Mouse (Mus musculus): ENCODE measurements at regions not wholly inside any gene's neighbourhood (a gene's known extent, or its start where the extent isn't known, plus 50 kb on each side); places are given as distances from the start of the nearest gene placed in this dataset.
"Not testable (repeated sequence)": the region's sequence is repeated elsewhere in the genome, so short reads cannot be mapped to it uniquely, and the experiment has no call there.

GRCm38 (mm10) chr15:90882349-90882748, 167.4 kb downstream of the Kif21a start:
- not testable (repeated sequence) for DNase-seq (ENCODE audit: low spot score)

GRCm38 (mm10) chr15:90869452-90869851, 180.3 kb downstream of the Kif21a start:
- no peak for DNase-seq (ENCODE audit: low spot score)

- DNase-seq (ENCODE audit: low spot score): not testable (repeated sequence)
Observed at GRCm38 (mm10) chr15:90853763-90854162, 174.5 kb upstream of the Cpne8 start.

DNA sequence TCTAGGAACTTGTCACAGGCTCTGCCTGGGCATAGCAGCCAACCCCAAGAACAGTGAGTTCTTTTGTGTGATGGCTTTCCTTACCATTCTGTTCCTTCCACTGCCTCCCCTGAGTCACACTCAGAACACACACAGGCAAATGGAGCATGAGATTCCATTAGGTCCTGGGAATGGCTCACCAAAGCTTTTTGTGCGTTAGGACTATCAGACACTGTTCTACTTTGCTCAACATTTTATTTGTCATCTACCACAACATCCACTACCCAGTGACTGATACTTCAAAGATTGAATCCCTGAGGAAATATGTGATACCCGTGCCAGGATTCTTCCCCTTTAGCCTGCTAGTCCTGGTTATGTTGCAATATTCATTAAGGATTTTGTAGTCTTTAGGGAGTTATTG, 172.8 kb upstream of the Cpne8 start:
- no peak for DNase-seq (ENCODE audit: low spot score)

GRCm38 (mm10) chr15:90841471-90841870, 162.2 kb upstream of the Cpne8 start:
- DNase-seq (ENCODE audit: low spot score): no peak

DNA sequence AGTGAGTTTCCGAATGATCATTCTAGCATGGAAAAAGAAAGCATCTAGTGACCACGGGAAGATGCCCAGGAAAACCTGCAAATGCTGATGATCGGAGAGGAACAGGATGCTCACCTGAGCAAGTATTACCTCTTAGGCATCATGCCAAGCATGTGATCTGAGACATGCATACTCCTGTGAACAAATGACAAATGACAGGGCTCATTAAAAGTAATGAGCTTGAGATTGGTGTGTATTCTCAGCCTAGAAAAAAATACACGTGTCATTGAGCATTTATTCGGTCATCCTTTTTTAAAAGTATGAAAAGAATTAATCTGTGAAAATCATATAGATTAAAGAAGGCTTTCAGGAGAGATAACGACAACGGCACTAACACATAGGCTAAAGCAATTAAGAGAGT, 156.4 kb upstream of the Cpne8 start:
- DNase-seq (ENCODE audit: low spot score): no peak

DNA sequence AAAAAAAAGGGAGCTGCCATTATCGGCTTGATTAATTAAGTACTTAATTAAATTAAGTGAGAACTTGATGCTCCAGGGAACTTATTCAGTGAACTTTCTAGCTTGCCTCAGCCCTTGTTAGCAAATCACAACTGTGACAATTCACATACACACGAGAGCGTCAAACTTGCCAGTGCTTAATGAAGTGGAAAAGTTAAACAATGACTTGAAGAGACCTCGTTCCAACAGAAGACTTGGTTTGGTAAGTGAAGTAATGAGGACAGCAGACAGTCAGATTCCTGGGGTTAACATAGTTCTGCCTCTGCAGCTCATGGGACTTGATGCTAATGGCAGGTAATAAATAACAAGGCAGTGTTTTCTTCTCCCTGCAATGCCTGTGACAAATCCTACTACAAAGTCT, 148.6 kb upstream of the Cpne8 start:
- DNase-seq (ENCODE audit: low spot score): no peak

DNA sequence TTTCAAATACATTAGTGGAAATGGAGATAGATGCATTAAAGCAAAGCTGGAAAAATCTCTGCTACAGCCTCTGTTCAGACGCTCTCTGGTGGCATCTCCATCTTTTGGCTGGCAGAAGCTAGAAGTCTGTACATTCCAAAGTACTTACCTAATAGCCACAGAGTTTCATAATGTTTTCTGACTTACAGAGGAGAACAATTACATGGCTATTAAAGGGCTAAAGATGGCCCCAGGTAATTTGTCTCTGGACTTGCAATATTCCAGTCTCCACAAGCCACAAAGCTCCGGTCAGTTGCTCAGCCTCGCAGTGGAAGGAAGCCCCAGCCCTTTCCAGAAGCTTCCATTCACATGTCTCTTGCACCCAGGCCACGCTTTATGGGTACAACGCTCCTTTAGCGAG, 143.1 kb upstream of the Cpne8 start:
- DNase-seq (ENCODE audit: low spot score): no peak

DNA sequence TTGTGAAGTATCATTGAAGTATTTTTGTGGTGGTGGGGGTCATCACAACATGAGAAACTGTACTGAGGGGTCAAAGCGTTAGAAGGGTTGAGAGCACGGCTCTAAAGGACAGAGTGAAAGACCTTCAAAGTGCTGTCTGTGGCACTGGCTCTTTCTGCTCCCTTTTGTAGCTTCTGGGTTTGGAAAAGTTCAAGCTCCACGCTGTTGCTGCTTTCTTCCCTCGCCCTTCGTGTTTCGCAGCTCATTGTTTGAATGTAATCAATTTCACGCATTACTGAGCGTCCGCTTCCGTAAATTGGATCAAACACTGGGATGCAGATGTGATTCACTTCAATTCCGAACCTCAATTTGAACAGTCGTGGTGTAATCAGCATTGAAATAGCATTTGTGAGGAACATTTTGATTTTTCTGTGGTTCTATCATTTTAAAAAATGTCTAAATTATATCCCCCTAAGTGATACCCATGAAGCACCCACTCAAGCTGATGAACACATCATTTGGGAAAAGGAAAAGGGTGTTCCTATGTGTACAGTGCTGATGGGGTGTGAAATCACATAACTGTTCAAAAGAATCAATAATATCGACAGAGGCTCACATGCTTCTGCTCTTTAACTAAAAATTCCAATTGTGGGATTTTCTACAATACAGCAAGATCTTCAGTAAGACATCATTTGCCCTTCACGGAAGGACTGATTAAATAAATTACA, 140.9 kb upstream of the Cpne8 start:
- DNase-seq (ENCODE audit: low spot score): no peak

DNA sequence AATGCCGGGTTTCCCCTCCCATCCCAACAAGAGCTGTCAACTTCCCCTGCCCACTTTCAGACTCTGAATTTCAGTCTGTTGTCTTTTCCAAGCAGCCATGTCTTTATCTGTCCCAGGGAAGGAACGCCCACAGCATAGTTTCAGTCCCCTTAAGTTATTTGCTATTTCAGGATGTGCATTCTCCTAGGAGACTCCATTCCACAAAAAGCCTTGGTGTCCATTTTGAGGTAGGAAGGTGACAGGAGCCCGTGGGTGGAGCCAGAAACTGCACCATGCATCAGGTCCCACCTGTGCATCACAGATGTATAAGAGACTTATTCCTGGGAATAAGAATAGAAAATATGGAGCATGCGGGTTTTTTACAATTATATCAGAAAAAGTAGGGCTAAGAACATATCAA, 138.9 kb upstream of the Cpne8 start:
- DNase-seq (ENCODE audit: low spot score): no peak

- no peak for DNase-seq (ENCODE audit: low spot score)
Observed at GRCm38 (mm10) chr15:90813907-90814306, 134.7 kb upstream of the Cpne8 start.

- no peak for DNase-seq (ENCODE audit: low spot score)
Observed at GRCm38 (mm10) chr15:90810341-90810740, 131.1 kb upstream of the Cpne8 start.

DNA sequence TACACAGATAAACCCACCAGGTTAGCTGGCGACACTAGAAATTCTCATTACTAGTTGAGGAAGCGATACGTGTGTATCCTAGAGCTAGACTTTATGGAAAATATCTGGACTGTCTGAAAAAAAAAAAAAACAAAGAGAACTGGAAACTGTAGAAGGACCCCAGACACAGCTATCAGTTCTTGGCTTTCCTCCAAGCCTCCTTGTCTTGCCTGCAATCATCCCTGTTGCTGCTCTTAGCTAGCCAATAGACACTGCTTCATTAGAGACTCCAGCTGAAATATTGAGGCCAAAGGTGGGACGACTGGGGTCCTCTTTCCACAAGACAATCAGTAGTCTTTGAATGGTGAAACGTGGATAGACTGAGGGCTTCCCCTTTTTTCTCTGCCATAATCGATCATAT, 129.0 kb upstream of the Cpne8 start:
- DNase-seq (ENCODE audit: low spot score): no peak

- DNase-seq (ENCODE audit: low spot score): no peak
Observed at GRCm38 (mm10) chr15:90798056-90798455, 118.8 kb upstream of the Cpne8 start.

DNA sequence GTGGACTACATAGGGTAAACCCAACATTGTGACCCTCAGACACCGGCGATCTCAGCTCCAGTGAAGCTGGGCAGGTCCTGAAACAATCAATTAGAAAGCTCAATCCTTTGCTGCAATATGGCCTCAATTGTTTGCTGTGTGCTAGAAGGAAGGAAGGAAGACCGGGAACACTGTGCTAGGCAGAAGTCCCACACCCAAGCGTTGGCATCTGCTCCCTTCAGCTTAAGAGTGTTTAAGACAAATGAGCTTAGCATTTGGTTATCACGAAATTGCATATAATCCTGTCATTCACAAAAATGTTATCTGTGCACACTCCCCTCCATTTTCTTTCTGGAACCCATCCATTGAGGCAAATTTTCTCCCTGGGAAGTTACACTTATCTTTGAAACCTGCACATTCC, 110.7 kb upstream of the Cpne8 start:
- DNase-seq (ENCODE audit: low spot score): no peak

- peak; percentile 6 for DNase-seq (ENCODE audit: low spot score)
Observed at GRCm38 (mm10) chr15:90784741-90785140, 105.5 kb upstream of the Cpne8 start.

DNA sequence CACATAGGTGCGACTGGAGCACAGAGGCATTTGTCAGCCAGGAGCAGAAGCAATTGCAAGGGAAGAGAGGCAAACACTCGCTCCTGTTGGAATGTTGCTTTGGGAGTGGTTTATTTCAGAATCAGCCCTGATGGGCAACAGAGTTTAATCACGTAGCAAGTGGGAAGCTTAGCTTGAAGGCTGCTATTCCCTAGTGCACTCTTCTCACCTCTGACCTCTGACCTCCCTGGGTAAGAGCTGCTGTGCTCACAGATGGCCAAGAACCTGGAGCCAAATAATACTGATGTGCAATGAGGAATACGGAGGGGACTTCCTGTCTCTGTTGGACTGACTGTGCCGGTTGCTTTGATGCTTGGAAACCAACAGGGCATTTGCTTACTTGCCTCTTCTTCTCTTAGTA, 88.3 kb upstream of the Cpne8 start:
- no peak for DNase-seq (ENCODE audit: low spot score)

DNA sequence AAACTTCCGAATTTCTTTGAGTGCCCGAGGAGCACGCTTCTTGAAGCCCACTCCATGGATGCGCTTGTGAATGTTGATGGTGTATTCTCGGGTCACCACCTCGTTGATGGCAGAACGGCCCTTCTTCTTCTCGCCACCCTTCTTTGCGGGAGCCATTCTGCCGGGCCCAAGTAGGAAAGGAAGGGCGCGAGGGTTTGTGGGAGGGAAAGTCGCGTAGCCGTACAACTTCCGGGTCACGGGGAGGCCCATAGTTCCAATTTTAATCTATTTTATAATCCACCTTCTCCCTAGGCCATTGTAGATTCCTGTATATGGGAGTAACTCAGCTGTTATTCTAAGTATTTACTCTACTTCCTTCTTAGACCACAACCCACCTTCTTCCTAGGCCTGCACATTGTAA, 85.3 kb upstream of the Cpne8 start:
- DNase-seq (ENCODE audit: low spot score): not testable (repeated sequence)

GRCm38 (mm10) chr15:90733891-90734290, 54.7 kb upstream of the Cpne8 start:
- no peak for DNase-seq (ENCODE audit: low spot score)
